Mouse (Mus musculus): ENCODE measurements at regions not wholly inside any gene's neighbourhood (a gene's known extent, or its start where the extent isn't known, plus 50 kb on each side); places are given as distances from the start of the nearest gene placed in this dataset.

GRCm38 (mm10) chr7:115371143-115371542 is 627.6 kb downstream of the Insc start:
- H3K4me1 ChIP-seq (ENCODE audit: control insufficient read depth, insufficient read depth, low read length), result no peaks in the 10 kb centered on the region
- TF ChIP-seq CTCF (IDR thresholded peaks at IDR 0.05) (no peak), EP300 (IDR thresholded peaks at IDR 0.05; ENCODE audit: insufficient read depth, low read depth, low read length) (no peak), POLR2A (IDR thresholded peaks at IDR 0.05; ENCODE audit: insufficient read depth, low read depth, low read length) (no peak)
- no peak for DNase-seq
- no peak overlapping the region for H3K9ac ChIP-seq (ENCODE audit: low read depth, low read length)
- no peaks in the 10 kb centered on the region for H3K27me3 ChIP-seq (ENCODE audit: control insufficient read depth, insufficient read depth, low read length)
- H3K27ac ChIP-seq, result no peak overlapping the region
- 83% methylated on average over 9 of the region's 9 CpGs for WGBS
- no peak overlapping the region for H3K4me3 ChIP-seq
- intact Hi-C loops (cut with DNase I), result no loop called here
- no peaks in the 10 kb centered on the region for H3K36me3 ChIP-seq (ENCODE audit: control insufficient read depth, insufficient read depth, low read length)
- no peaks in the 10 kb centered on the region for H3K79me2 ChIP-seq (replicated peaks; ENCODE audit: control insufficient read depth, insufficient read depth, low read length)

GRCm38 (mm10) chr7:115372921-115373320 is 629.4 kb downstream of the Insc start:
- no peaks in the 10 kb centered on the region for H3K4me1 ChIP-seq (ENCODE audit: control insufficient read depth, insufficient read depth, low read length)
- H3K79me2 ChIP-seq (replicated peaks; ENCODE audit: control insufficient read depth, insufficient read depth, low read length), result no peaks in the 10 kb centered on the region
- no peak overlapping the region for H3K27ac ChIP-seq
- intact Hi-C loops (cut with DNase I), result no loop called here
- H3K9ac ChIP-seq (ENCODE audit: low read depth, low read length), result no peak overlapping the region
- no peak for DNase-seq
- no peaks in the 10 kb centered on the region for H3K27me3 ChIP-seq (ENCODE audit: control insufficient read depth, insufficient read depth, low read length)
- H3K36me3 ChIP-seq (ENCODE audit: control insufficient read depth, insufficient read depth, low read length), result no peaks in the 10 kb centered on the region
- WGBS, result 77% methylated on average over 2 of the region's 2 CpGs
- no peak overlapping the region for H3K4me3 ChIP-seq
- TF ChIP-seq EP300 (IDR thresholded peaks at IDR 0.05; ENCODE audit: insufficient read depth, low read depth, low read length), result no peak
- no peak for TF ChIP-seq POLR2A (IDR thresholded peaks at IDR 0.05; ENCODE audit: insufficient read depth, low read depth, low read length)
- TF ChIP-seq CTCF (IDR thresholded peaks at IDR 0.05), result no peak

- no peak overlapping the region for H3K4me3 ChIP-seq
- WGBS, result 58% methylated on average over 8 of the region's 8 CpGs
- intact Hi-C loops (cut with DNase I), result no loop called here
- H3K9ac ChIP-seq (ENCODE audit: low read depth, low read length), result no peak overlapping the region
- no peaks in the 10 kb centered on the region for H3K36me3 ChIP-seq (ENCODE audit: control insufficient read depth, insufficient read depth, low read length)
- H3K4me1 ChIP-seq (ENCODE audit: control insufficient read depth, insufficient read depth, low read length), result no peaks in the 10 kb centered on the region
- H3K27me3 ChIP-seq (ENCODE audit: control insufficient read depth, insufficient read depth, low read length), result no peaks in the 10 kb centered on the region
- H3K27ac ChIP-seq, result no peak overlapping the region
- no peaks in the 10 kb centered on the region for H3K79me2 ChIP-seq (replicated peaks; ENCODE audit: control insufficient read depth, insufficient read depth, low read length)
- DNase-seq, result no peak
- no peak for TF ChIP-seq POLR2A (IDR thresholded peaks at IDR 0.05; ENCODE audit: insufficient read depth, low read depth, low read length)
- no peak for TF ChIP-seq CTCF (IDR thresholded peaks at IDR 0.05)
- no peak for TF ChIP-seq EP300 (IDR thresholded peaks at IDR 0.05; ENCODE audit: insufficient read depth, low read depth, low read length)
Measured at GRCm38 (mm10) chr7:115373781-115374533, 630.5 kb downstream of the Insc start.

GRCm38 (mm10) chr7:115376067-115376466 is 632.6 kb downstream of the Insc start:
- no peak for TF ChIP-seq POLR2A (IDR thresholded peaks at IDR 0.05; ENCODE audit: insufficient read depth, low read depth, low read length)
- no peak for TF ChIP-seq EP300 (IDR thresholded peaks at IDR 0.05; ENCODE audit: insufficient read depth, low read depth, low read length)
- no peak for TF ChIP-seq CTCF (IDR thresholded peaks at IDR 0.05)
- no peaks in the 10 kb centered on the region for H3K36me3 ChIP-seq (ENCODE audit: control insufficient read depth, insufficient read depth, low read length)
- 65% methylated on average over 4 of the region's 4 CpGs for WGBS

GRCm38 (mm10) chr7:115378836-115379235 is 635.3 kb downstream of the Insc start:
- Histone ChIP-seq H3K79me2 (replicated peaks; ENCODE audit: control insufficient read depth, insufficient read depth, low read length) (no peaks in the 10 kb centered on the region), H3K4me3 (no peak overlapping the region), H3K27me3 (ENCODE audit: control insufficient read depth, insufficient read depth, low read length) (no peaks in the 10 kb centered on the region), H3K27ac (no peak overlapping the region), H3K4me1 (ENCODE audit: control insufficient read depth, insufficient read depth, low read length) (no peaks in the 10 kb centered on the region), H3K36me3 (ENCODE audit: control insufficient read depth, insufficient read depth, low read length) (no peaks in the 10 kb centered on the region), H3K9ac (ENCODE audit: low read depth, low read length) (no peak overlapping the region)
- 66% methylated on average over 3 of the region's 3 CpGs for WGBS
- TF ChIP-seq CTCF (IDR thresholded peaks at IDR 0.05) (no peak), POLR2A (IDR thresholded peaks at IDR 0.05; ENCODE audit: insufficient read depth, low read depth, low read length) (no peak), EP300 (IDR thresholded peaks at IDR 0.05; ENCODE audit: insufficient read depth, low read depth, low read length) (no peak)
- intact Hi-C loops (cut with DNase I), result no loop called here
- DNase-seq, result no peak

More at GRCm38 (mm10) chr7:115376067-115376466, 632.6 kb downstream of the Insc start:
- Histone ChIP-seq H3K27me3 (ENCODE audit: control insufficient read depth, insufficient read depth, low read length) (no peaks in the 10 kb centered on the region), H3K4me3 (no peak overlapping the region), H3K79me2 (replicated peaks; ENCODE audit: control insufficient read depth, insufficient read depth, low read length) (no peaks in the 10 kb centered on the region), H3K4me1 (ENCODE audit: control insufficient read depth, insufficient read depth, low read length) (no peaks in the 10 kb centered on the region), H3K9ac (ENCODE audit: low read depth, low read length) (no peak overlapping the region), H3K27ac (no peak overlapping the region)
- intact Hi-C loops (cut with DNase I), result no loop called here
- DNase-seq, result no peak

GRCm38 (mm10) chr7:115379600-115379999 is 636.1 kb downstream of the Insc start:
- no peak overlapping the region for H3K27ac ChIP-seq
- no peaks in the 10 kb centered on the region for H3K27me3 ChIP-seq (ENCODE audit: control insufficient read depth, insufficient read depth, low read length)
- 34% methylated on average over 7 of the region's 7 CpGs for WGBS
- H3K4me3 ChIP-seq, result no peak overlapping the region
- H3K4me1 ChIP-seq (ENCODE audit: control insufficient read depth, insufficient read depth, low read length), result no peaks in the 10 kb centered on the region
- H3K9ac ChIP-seq (ENCODE audit: low read depth, low read length), result no peak overlapping the region
- intact Hi-C loops (cut with DNase I), result no loop called here
- no peaks in the 10 kb centered on the region for H3K36me3 ChIP-seq (ENCODE audit: control insufficient read depth, insufficient read depth, low read length)
- no peaks in the 10 kb centered on the region for H3K79me2 ChIP-seq (replicated peaks; ENCODE audit: control insufficient read depth, insufficient read depth, low read length)
- no peak for TF ChIP-seq POLR2A (IDR thresholded peaks at IDR 0.05; ENCODE audit: insufficient read depth, low read depth, low read length)
- TF ChIP-seq EP300 (IDR thresholded peaks at IDR 0.05; ENCODE audit: insufficient read depth, low read depth, low read length), result no peak
- TF ChIP-seq CTCF (IDR thresholded peaks at IDR 0.05), result no peak
- no peak for DNase-seq
